Mouse (Mus musculus) limb, embryonic 10.5 days (tissue): ENCODE data around the gene Minos1. TPM values are rescaled to one million over a fixed set of nuclear protein-coding genes. Genes with fewer than 3 reads are reported as not detected.

Experiments used
- DNase-seq: peaks from one replicate; pipeline ENCODE4 v3.0.0-alpha.2; 2017; ENCODE audit warnings: low spot score
- H3K27ac ChIP-seq: fragments of 300-500 bp; sonication (generic); 2 replicates; pipeline ENCODE4 v1.5.1; 2016; ENCODE audit warnings: mild to moderate bottlenecking
- H3K27me3 ChIP-seq: fragments of 300-500 bp; sonication (generic); 2 replicates; pipeline ENCODE4 v1.6.1; 2016; ENCODE audit warnings: low read depth, mild to moderate bottlenecking; ENCODE audit not compliant: poor library complexity, severe bottlenecking
- H3K36me3 ChIP-seq: fragments of 300-500 bp; sonication (generic); 2 replicates; pipeline ENCODE4 v1.6.1; 2016; ENCODE audit warnings: mild to moderate bottlenecking, moderate library complexity
- H3K4me1 ChIP-seq: fragments of 300-500 bp; sonication (generic); 2 replicates; pipeline ENCODE4 v1.6.1; 2016
- H3K4me3 ChIP-seq: fragments of 300-500 bp; sonication (generic); 2 replicates; pipeline ENCODE4 v1.5.1; 2016; ENCODE audit warnings: mild to moderate bottlenecking, moderate library complexity
- H3K9me3 ChIP-seq: fragments of 300-500 bp; sonication (generic); replicated peaks from 2 replicates; pipeline ENCODE4 v1.6.1; 2016; ENCODE audit warnings: mild to moderate bottlenecking
- WGBS: fragments of 180-500 bp; shearing (Covaris S2); methylation state at CpG from one replicate; pipeline ENCODE4 v1.1.7; 2016; 5-methylcytosine and 5-hydroxymethylcytosine counted together
- polyA plus RNA-seq: library from polyadenylated mRNA; unstranded; fragments of >200 nt; fragmentation: Nextera tagmentation; extraction: Ambion mirVana; gene quantifications from 2 replicates; pipeline ENCODE4 v1.2.1, GENCODE M21; 2016

Gene Minos1
- polyA plus RNA-seq, 1 experiment from 2014 or later, result 393 TPM

DNA sequence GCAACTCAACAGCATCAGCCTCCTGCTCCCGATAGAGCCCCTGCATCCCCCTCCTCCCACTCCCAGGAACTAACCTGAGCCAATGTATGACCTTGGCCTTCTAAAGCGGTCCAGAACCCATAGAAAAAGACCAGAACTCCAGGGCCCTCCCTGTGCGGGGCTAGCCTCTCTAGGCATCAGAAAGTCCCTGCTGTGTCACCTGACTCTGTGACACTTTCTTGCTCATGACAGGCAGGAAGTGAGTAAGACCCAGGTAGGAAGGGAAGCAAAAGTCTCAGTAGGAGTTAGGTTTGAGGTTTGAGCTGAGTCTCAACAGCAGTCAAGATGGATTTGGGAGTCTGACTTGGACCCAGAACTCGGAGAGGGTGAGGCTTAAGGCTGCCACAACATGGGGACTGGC lies 43.9 kb downstream of the Minos1 start:
- Histone ChIP-seq H3K36me3 (no peaks in the 10 kb centered on the region), H3K9me3 (no peaks in the 10 kb centered on the region), H3K27ac (no peak overlapping the region), H3K27me3 (peaks cover 69% of the 10 kb centered on the region), H3K4me1 (peaks cover 33% of the 10 kb centered on the region), H3K4me3 (no peak overlapping the region)
- no peak for DNase-seq
- 60% methylated on average over 4 of the region's 4 CpGs for WGBS

DNA sequence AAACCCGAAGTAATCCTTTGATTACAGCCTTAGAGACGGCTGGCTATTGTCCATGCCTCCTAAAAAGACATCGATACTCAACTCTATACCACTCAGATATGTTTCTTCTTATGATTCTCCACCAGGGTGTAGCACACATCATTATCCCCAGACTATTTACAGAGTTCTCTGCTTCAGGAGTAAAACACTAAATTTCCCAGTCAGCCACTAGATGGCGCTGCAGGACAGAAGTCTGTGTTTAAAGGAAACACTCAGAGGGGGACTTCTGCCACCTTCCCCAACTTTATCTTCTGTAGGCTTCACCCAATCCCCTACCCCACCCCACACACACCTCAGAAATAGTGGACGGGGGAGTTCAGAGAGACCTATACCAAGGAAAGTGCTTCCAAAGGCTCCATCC lies 44.9 kb downstream of the Minos1 start:
- DNase-seq, result peak; percentile 91
- H3K27ac ChIP-seq, result no peak overlapping the region
- H3K36me3 ChIP-seq, result no peaks in the 10 kb centered on the region
- no peaks in the 10 kb centered on the region for H3K9me3 ChIP-seq
- no peak overlapping the region for H3K4me3 ChIP-seq
- peaks cover 23% of the 10 kb centered on the region for H3K4me1 ChIP-seq
- WGBS, result 21% methylated on average over 5 of the region's 5 CpGs
- H3K27me3 ChIP-seq, result peaks cover 66% of the 10 kb centered on the region

DNA sequence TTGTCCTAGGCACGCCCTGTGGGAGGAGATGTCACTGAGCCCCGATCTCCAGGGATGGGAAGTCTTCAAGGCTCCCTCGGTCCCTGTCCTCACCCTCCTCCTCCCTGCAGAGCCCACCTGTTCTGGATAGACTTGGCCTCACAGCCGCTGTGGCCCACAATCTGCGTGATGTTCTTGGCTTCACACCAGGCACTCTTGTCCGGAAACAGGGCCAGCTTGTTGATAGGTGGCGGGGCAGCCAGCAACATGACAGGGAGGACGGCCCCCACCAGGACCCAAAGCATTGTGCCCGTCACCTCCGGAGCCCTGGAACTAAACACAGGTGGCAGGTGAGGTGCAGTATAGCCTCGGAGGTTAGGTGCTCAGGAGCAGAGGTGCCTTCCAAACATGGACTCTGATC lies 45.6 kb downstream of the Minos1 start:
- Histone ChIP-seq H3K27ac (no peak overlapping the region), H3K36me3 (no peaks in the 10 kb centered on the region), H3K27me3 (peaks cover 59% of the 10 kb centered on the region), H3K4me3 (no peak overlapping the region), H3K9me3 (no peaks in the 10 kb centered on the region), H3K4me1 (peaks cover 16% of the 10 kb centered on the region)
- 69% methylated on average over 11 of the region's 11 CpGs for WGBS
- DNase-seq, result no peak

DNA sequence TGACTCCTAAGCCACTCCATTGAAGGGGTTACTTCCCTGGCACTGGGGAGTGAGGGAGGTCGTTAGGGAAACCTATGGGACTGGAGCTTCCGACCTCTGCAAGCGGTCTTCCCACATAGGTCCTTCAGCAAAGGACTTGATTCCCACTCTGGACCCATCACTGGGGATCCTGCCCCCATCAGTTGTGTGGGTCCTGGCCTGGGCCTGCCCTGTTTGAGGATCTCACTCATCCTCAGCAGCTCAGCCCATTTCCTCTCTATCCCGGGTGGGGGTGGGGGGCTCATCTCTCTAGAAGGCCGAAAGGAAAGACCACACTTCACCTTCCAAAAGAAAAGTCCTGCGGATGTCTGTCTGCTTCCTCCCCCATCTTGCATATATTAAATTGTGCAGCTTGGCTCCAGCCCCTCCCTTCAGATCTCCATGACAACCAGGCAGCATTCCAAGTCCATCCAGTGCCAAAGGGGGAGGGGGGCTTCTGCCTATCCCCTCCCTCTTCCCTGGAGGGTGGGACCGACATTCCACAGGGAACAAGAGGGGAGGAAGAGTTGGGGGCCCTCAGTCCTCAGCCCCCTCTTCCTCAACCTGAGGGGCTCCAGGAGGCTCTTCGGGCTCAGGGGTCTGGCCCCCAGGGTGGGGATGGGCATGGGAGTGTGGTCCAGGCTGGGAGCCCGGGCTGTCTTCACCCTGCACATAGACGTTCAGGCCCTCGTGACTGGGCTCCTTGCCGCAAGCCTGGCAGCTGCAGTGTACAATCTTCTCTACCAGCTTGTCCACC lies 47.9 kb downstream of the Minos1 start:
- Histone ChIP-seq H3K4me3 (no peak overlapping the region), H3K27ac (no peak overlapping the region), H3K4me1 (peaks cover 16% of the 10 kb centered on the region), H3K27me3 (peaks cover 41% of the 10 kb centered on the region), H3K9me3 (no peaks in the 10 kb centered on the region), H3K36me3 (no peaks in the 10 kb centered on the region)
- DNase-seq, result no peak
- WGBS, result 57% methylated on average over 12 of the region's 12 CpGs

DNA sequence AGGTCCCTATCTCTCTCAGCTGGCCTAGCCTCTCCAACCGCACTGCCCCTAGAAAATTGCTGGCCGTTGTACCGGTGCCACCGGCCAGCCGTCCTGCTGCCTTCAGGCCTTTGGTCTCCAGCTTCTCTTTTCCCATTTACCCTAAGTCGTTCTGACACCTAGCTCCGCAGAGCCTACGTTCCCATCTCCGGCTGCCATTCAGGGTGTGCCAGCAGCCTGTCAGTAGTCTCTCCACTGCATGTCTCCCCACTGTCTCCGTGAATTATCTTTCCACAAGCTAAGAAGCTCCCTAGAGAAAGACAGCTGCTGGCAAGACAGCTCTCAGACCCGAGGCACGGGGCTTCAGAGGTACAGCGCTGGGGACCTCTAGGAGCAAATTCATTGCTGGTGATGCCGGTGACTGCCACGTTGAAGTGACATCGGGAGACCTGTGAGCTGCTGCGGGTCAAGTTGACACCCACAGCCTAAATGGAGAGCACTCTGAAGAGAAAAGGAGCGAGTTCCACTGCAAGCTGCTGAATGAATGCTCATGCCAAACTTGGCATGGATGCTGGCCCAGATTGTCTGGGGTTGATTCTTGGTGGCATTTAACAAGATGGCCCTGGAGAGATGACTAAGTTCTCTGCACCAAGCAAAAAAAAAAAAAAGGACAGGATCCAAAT lies 49.5 kb downstream of the Minos1 start:
- Histone ChIP-seq H3K27me3 (peaks cover 41% of the 10 kb centered on the region), H3K36me3 (no peaks in the 10 kb centered on the region), H3K4me1 (peaks cover 16% of the 10 kb centered on the region), H3K27ac (no peak overlapping the region), H3K4me3 (no peak overlapping the region), H3K9me3 (no peaks in the 10 kb centered on the region)
- no peak for DNase-seq
- 78% methylated on average over 18 of the region's 18 CpGs for WGBS

DNA sequence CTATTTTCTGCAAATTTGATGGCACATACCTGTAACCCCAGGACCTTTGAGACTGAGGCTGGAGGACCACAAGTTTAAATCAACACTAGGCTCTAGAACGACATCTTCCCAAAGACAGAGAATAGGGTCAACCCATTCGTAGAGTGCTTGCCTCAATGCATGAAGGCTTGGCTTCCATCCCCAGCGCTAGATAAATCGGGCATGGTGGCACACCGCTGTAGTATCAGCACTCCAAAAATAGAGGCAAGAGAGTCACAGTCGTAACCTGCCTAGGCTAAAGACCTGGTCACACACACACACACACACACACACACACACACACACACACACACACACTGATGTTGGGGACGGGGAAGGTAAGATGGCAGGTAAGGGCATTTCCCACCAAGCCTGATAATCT lies 50.7 kb downstream of the Minos1 start:
- Histone ChIP-seq H3K4me1 (peaks cover 24% of the 10 kb centered on the region), H3K4me3 (no peak overlapping the region), H3K27me3 (peaks cover 49% of the 10 kb centered on the region), H3K36me3 (no peaks in the 10 kb centered on the region), H3K27ac (no peak overlapping the region), H3K9me3 (no peaks in the 10 kb centered on the region)
- WGBS, result 94% methylated on average over 7 of the region's 7 CpGs
- DNase-seq, result no peak

DNA sequence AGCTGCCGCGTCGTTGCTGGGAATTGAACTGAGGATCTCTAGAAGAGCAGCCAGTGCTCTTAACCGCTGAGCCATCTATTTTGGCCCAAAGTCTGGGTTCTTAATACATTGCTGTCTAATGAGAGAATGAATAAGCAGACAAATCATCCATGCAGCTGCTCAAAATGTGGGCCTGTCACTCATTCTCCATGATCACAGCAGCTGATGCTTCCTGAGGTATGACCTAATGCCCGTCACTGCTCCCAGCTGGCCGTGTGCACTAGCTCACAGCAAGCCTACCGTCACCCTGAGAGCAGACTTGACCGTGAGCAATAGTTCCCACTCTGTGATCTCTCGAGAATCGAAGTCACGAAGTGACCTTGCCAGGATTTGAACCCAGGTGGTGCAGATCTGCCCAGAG lies 51.5 kb downstream of the Minos1 start:
- Histone ChIP-seq H3K36me3 (no peaks in the 10 kb centered on the region), H3K4me3 (no peak overlapping the region), H3K4me1 (peaks cover 32% of the 10 kb centered on the region), H3K27me3 (peaks cover 49% of the 10 kb centered on the region), H3K9me3 (no peaks in the 10 kb centered on the region), H3K27ac (no peak overlapping the region)
- no peak for DNase-seq
- WGBS, result 88% methylated on average over 11 of the region's 11 CpGs

DNA sequence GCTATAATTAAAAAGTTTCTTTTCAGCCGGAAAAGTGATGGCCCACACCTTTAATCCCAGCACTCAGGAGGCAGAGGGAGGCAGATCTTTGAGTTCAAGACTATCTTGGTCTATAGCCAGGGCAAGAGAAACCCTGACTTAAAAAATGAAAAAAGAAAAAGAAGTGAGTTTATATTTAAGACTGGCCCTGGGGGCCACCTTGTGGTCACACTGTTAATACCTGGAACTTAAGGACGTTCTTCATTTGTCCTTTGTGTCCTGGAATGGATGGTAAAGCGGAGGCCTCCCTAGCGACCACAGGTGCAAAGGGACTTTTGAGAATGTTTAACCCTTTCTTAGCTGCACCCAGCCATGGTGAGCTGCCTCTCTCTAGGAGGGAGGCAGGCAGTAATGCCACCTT lies 52.2 kb downstream of the Minos1 start:
- peaks cover 36% of the 10 kb centered on the region for H3K4me1 ChIP-seq
- no peak overlapping the region for H3K4me3 ChIP-seq
- H3K27me3 ChIP-seq, result peaks cover 53% of the 10 kb centered on the region
- H3K27ac ChIP-seq, result no peak overlapping the region
- WGBS, result 20% methylated on average over 4 of the region's 4 CpGs
- H3K36me3 ChIP-seq, result no peaks in the 10 kb centered on the region
- no peak for DNase-seq
- no peaks in the 10 kb centered on the region for H3K9me3 ChIP-seq

DNA sequence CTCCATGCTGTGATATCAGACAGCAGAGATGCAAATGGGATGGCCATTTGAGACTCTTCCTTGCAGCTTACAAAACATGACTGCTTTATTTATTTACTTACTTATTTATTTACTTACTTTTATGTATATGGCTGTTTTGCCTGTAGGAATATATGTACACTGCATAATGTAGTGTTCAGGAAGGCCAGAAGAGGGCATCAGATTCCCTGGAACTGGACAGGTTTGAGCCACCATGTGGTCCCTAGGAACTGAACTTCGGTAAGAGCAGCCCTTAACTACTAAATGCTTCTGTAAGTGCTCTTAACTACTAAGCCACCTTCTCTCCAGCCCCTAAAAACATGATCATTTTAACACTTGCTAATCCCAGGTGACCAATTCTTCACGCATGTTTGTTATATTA lies 52.6 kb downstream of the Minos1 start:
- H3K27me3 ChIP-seq, result peaks cover 57% of the 10 kb centered on the region
- H3K36me3 ChIP-seq, result no peaks in the 10 kb centered on the region
- DNase-seq, result no peak
- no peaks in the 10 kb centered on the region for H3K9me3 ChIP-seq
- H3K4me1 ChIP-seq, result peaks cover 32% of the 10 kb centered on the region
- no peak overlapping the region for H3K27ac ChIP-seq
- H3K4me3 ChIP-seq, result no peak overlapping the region
- 45% methylated on average over 2 of the region's 2 CpGs for WGBS

DNA sequence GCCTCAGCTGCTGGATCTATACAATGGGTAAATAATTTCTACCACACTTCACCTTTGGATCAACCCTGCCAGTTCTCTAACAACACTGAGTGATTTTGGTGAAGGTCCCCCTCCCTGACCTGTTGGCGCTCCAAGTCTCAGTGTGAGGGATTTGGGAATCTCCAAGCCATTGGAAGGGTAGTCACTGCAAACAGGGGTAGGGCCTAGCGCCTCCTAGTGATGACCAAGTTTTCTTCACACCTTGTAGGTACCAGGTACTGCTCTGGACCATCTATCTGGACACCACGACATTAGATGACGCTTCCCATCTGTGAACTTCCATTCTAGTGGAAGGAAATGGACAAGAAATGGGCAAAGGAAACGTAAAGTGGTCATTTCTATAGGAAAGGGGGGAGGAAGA lies 55.0 kb downstream of the Minos1 start:
- Histone ChIP-seq H3K9me3 (no peaks in the 10 kb centered on the region), H3K36me3 (no peaks in the 10 kb centered on the region), H3K4me3 (peak overlapping the region; percentile 67), H3K27me3 (peaks cover 74% of the 10 kb centered on the region), H3K4me1 (peaks cover 19% of the 10 kb centered on the region), H3K27ac (no peak overlapping the region)
- 16% methylated on average over 5 of the region's 5 CpGs for WGBS
- no peak for DNase-seq

DNA sequence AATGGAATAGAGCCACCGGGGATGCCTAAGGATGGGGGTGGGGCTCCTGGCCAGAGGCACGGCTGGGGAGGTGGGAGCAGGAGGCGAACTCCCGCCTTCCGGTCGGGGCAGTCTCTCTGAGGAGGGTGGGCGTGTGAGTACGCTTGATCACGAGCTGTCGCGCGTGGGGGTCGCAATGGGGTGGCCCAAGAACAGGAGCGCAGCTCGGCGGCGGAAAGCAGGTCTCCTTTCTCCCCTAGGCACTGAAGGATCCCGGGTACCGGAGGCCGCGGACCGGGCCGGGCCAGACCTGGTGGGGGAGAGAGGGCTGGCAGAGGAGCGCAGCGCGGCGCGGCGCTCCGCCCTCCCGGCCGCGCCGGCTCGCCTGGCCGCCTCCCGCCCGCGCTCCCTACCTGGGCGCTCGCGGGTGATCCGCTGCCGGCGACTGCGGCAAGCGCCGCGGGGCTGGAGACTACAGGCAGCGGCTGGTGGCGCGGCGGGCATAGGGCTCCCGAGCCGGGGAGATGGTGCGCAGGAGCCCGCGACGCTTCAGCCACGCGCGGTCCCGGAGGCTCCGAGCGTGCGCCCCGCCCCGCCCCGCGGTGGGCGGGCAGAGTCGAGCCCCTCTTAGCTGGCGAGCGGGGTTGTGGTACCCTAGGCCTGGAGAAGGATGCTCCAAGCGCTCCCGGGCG lies 55.7 kb downstream of the Minos1 start, which contains the start of gene Htr6:
Htr6 (minus strand) TSS at position 530 of the 671 bp plus-strand sequence.
- H3K36me3 ChIP-seq, result no peaks in the 10 kb centered on the region
- peaks cover 19% of the 10 kb centered on the region for H3K4me1 ChIP-seq
- H3K4me3 ChIP-seq, result peak within 1 kb of the TSS; percentile 67
- peak; percentile 53 for DNase-seq
- WGBS, result under 1% methylated on average over 69 of the region's 77 CpGs
- peaks cover 81% of the 10 kb centered on the region for H3K27me3 ChIP-seq
- no peaks in the 10 kb centered on the region for H3K9me3 ChIP-seq
- peak within 1 kb of the TSS; percentile 51 for H3K27ac ChIP-seq

DNA sequence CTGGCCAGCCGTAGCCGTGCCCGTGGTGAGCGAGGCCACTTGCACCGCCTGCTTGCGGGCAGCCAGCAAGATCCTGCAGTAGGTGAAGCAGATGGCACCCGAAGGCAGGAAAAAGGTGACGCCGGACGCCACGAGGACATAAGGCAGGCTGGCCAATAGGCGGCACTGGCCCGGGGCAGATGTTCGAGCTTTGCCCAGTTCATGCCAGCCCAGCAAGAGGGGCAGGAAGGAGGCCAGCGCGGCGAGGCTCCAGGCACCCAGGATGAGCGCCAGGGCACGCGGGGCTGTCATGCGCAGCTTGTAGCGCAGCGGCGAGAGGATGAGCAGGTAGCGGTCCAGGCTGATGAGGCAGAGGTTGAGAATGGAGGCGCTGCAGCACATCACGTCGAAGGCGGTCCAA lies 56.9 kb downstream of the Minos1 start:
- 20% methylated on average over 29 of the region's 29 CpGs for WGBS
- Histone ChIP-seq H3K27me3 (peaks cover 92% of the 10 kb centered on the region), H3K36me3 (no peaks in the 10 kb centered on the region), H3K27ac (no peak overlapping the region), H3K9me3 (no peaks in the 10 kb centered on the region), H3K4me3 (peak overlapping the region; percentile 67; the same call in 1 of the 2 replicates), H3K4me1 (peaks cover 19% of the 10 kb centered on the region)
- no peak for DNase-seq

DNA sequence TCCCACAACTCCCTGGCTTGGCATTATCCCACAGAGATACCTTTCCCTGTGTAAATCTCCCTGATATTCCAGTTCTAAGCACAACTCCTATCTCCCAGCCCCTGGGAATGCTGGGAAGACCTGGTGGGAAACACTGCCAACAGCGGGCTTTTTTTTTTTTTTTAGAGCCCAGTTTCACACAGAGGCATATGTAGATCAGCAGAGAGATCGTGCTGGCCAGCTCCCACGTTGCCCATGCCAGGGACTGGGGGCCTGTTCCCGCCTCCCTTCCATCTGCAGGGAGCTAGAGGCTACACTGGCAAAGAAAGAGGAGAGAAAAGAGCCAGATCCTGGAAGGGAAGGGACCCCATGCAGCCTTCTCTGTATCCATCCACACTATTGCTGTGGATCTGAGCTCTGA lies 62.6 kb downstream of the Minos1 start:
- 38% methylated on average over 4 of the region's 4 CpGs for WGBS
- DNase-seq, result no peak
- Histone ChIP-seq H3K4me3 (no peak overlapping the region), H3K4me1 (0 out of 2 replicates have a peak, but pooled peaks cover 4% of the 10 kb centered on the region), H3K9me3 (no peaks in the 10 kb centered on the region), H3K27me3 (peaks cover 54% of the 10 kb centered on the region), H3K36me3 (no peaks in the 10 kb centered on the region), H3K27ac (no peak overlapping the region)
